Mouse (Mus musculus) neural tube, embryonic 12.5 days (tissue): Measurements from ENCODE around the gene Sms. TPM values are rescaled to one million over a fixed set of nuclear protein-coding genes. Genes with fewer than 3 reads are reported as not detected.

Experiments used
- ATAC-seq: fragments of 200-750 bp; cut with Nextera tagmentation; 2 replicates; pipeline ENCODE4 v1.8.0; 2017; ENCODE audit warnings: low read depth, mild to moderate bottlenecking, moderate TSS enrichment, moderate library complexity; ENCODE audit not compliant: low FRiP score
- H3K27ac ChIP-seq: fragments of 300-500 bp; sonication (generic); 2 replicates; pipeline ENCODE4 v1.5.1; 2016
- H3K27me3 ChIP-seq: fragments of 300-500 bp; sonication (generic); replicated peaks from 2 replicates; pipeline ENCODE4 v1.6.1; 2016; ENCODE audit warnings: mild to moderate bottlenecking
- H3K36me3 ChIP-seq: fragments of 300-500 bp; sonication (generic); 2 replicates; pipeline ENCODE4 v1.6.1; 2016; ENCODE audit warnings: mild to moderate bottlenecking
- H3K4me1 ChIP-seq: fragments of 300-500 bp; sonication (generic); 2 replicates; pipeline ENCODE4 v1.6.1; 2016
- H3K4me2 ChIP-seq: fragments of 300-500 bp; sonication (generic); replicated peaks from 2 replicates; pipeline ENCODE4 v1.6.1; 2016; ENCODE audit warnings: mild to moderate bottlenecking
- H3K4me3 ChIP-seq: fragments of 300-500 bp; sonication (generic); 2 replicates; pipeline ENCODE4 v1.5.1; 2016
- H3K9ac ChIP-seq: fragments of 300-500 bp; sonication (generic); 2 replicates; pipeline ENCODE4 v1.6.1; 2016; ENCODE audit warnings: mild to moderate bottlenecking
- H3K9me3 ChIP-seq: fragments of 300-500 bp; sonication (generic); 2 replicates; pipeline ENCODE4 v1.6.1; 2016; ENCODE audit warnings: mild to moderate bottlenecking
- WGBS: fragments of 180-500 bp; shearing (Covaris S2); methylation state at CpG from one replicate; pipeline ENCODE4 v1.1.7; 2016; 5-methylcytosine and 5-hydroxymethylcytosine counted together
- polyA plus RNA-seq: library from polyadenylated mRNA; unstranded; fragments of >200 nt; fragmentation: Nextera tagmentation; extraction: Ambion mirVana; gene quantifications from 2 replicates; pipeline ENCODE4 v1.2.1, GENCODE M21; 2016

The Sms gene
- polyA plus RNA-seq, 1 experiment from 2014 or later = 94.2 TPM

DNA sequence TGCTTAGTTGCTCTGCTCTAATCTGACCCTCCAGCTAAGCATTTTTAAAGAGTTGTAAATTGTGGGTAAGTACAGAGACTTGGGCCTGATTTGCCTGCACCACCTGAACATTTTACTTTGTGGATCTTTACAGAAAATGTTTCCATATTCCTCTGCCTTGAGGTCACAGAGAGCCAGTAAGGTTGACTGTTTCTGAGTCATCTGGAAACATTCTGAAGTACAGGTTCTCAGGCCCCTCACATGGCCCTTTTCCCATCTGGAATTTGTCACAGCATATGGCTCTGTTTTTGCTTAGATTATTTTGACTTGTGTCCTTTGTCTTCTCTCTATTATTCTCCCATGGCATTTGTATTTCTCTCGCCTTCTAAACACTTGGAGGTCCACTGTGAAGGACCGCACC, 10.2 kb downstream of the Sms start:
- Histone ChIP-seq H3K4me3 (no peak overlapping the region), H3K36me3 (no peaks in the 10 kb centered on the region), H3K9ac (no peak overlapping the region), H3K4me2 (no peak overlapping the region), H3K9me3 (no peaks in the 10 kb centered on the region), H3K27ac (no peak overlapping the region), H3K4me1 (no peaks in the 10 kb centered on the region), H3K27me3 (no peaks in the 10 kb centered on the region)
- ATAC-seq = no peak
- WGBS = 83% methylated on average over 2 of the region's 2 CpGs

DNA sequence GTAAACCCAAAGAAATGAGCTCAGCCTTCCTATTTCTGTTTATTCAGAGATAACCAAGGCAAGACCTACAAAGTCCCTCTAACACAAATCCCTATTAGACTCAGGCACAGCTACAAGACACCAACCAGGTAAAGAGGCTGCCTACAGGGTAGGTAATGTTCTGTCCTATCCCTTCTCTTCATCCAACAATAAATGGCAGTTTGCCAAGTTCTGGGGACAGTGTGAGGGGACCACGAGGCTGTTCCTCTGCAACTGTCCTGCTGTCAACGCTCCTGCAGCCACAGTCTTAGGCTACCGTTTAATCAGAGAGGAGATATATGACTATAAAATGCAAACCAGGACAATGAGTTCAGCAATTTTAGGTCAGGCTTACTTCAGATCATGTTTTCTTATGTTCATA, 14.8 kb downstream of the Sms start:
- H3K27ac ChIP-seq = no peak overlapping the region
- H3K36me3 ChIP-seq = no peaks in the 10 kb centered on the region
- no peaks in the 10 kb centered on the region for H3K27me3 ChIP-seq
- H3K9me3 ChIP-seq = no peaks in the 10 kb centered on the region
- ATAC-seq = no peak
- no peak overlapping the region for H3K9ac ChIP-seq
- H3K4me1 ChIP-seq = no peaks in the 10 kb centered on the region
- no peak overlapping the region for H3K4me2 ChIP-seq
- 67% methylated on average over 3 of the region's 3 CpGs for WGBS
- H3K4me3 ChIP-seq = no peak overlapping the region

DNA sequence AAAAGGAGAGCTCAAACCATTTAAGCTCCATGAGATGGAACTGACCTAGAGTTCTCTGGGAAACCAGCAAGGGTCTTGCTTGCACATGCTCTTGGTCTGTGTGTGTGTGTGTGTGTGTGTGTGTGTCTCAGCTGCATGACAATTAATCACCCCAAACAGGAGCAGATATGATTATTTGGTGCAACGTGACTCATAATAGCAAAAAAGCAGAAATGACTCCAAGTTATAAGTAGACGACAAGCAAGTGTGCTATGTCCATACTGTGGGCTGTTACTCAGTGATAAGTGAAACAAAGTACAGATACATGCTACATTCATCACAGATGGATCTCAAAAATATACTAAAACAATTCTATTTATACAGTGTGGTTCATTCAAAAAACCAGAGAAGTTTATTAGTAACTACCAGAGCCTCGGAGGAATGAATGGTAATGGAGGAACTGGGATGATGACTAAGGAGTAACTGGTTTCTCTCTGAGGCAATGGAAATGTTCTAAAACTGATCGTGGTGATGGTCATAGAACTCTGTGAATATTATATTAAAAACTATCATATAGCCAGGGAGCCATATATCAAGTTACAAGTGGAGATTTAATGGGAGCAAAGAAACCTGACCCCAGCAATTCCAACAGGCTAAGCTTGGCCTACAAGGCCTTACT, 15.8 kb downstream of the Sms start:
- no peaks in the 10 kb centered on the region for H3K36me3 ChIP-seq
- no peak overlapping the region for H3K4me2 ChIP-seq
- ATAC-seq = no peak
- 92% methylated on average over 4 of the region's 4 CpGs for WGBS
- no peaks in the 10 kb centered on the region for H3K9me3 ChIP-seq
- no peaks in the 10 kb centered on the region for H3K27me3 ChIP-seq
- no peaks in the 10 kb centered on the region for H3K4me1 ChIP-seq
- no peak overlapping the region for H3K27ac ChIP-seq
- no peak overlapping the region for H3K9ac ChIP-seq
- H3K4me3 ChIP-seq = no peak overlapping the region

- 86% methylated on average over 8 of the region's 8 CpGs for WGBS
- H3K4me2 ChIP-seq = no peak overlapping the region
Observed at GRCm38 (mm10) chrX:157471711-157472660, 20.1 kb downstream of the Sms start.

DNA sequence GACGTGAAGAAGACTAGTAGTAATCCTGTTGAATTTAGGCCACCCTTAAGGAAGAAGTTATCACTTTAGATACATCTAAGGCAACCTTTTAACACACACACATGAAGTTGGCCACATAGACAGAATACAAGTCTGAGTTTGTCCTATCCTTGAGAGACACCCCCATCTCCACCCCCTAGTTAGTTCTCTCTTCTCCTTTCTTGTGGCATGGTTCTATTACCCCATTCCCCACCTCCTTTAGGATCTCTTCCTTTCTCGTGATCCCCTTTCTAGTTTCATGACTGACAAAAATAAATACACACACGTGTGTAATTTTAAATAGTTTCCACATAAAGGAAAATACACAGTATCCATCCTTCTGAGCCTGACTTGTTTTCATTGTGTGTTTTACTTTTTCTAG, 23.3 kb downstream of the Sms start:
- 83% methylated on average over 3 of the region's 3 CpGs for WGBS
- peaks cover 3% of the 10 kb centered on the region; the same call in 1 of the 2 replicates for H3K36me3 ChIP-seq
- no peak for ATAC-seq
- H3K4me1 ChIP-seq = no peaks in the 10 kb centered on the region
- H3K9ac ChIP-seq = no peak overlapping the region
- no peak overlapping the region for H3K4me3 ChIP-seq
- H3K4me2 ChIP-seq = no peak overlapping the region
- no peak overlapping the region for H3K27ac ChIP-seq
- H3K27me3 ChIP-seq = no peaks in the 10 kb centered on the region
- H3K9me3 ChIP-seq = no peaks in the 10 kb centered on the region

More at GRCm38 (mm10) chrX:157471711-157472660, 20.1 kb downstream of the Sms start:
- Histone ChIP-seq H3K4me3 (no peak overlapping the region), H3K9ac (no peak overlapping the region), H3K9me3 (no peaks in the 10 kb centered on the region), H3K4me1 (no peaks in the 10 kb centered on the region), H3K36me3 (no peaks in the 10 kb centered on the region), H3K27me3 (no peaks in the 10 kb centered on the region), H3K27ac (no peak overlapping the region)
- ATAC-seq = no peak

DNA sequence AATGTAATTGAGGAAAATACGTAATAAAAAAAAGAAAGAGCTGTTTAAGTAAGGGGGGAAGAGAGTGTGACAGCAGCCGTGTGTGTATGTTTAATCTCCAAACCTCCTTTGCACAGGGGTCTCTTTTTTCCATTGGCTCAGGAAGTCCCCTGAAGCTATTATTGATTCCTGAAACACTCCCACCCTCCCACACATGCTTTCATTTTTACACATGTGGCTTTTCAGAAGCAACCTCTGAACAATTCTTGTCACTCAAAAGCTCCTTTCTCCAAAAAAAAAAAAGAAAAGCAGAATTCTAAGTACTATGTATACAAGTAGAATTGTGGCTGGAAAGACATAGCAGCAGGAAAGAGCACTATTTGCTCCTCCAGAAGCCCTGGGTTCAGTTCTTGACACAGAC, 24.0 kb downstream of the Sms start:
- Histone ChIP-seq H3K4me2 (no peak overlapping the region), H3K27me3 (no peaks in the 10 kb centered on the region), H3K4me1 (no peaks in the 10 kb centered on the region), H3K9ac (no peak overlapping the region), H3K36me3 (peaks cover 3% of the 10 kb centered on the region; the same call in 1 of the 2 replicates), H3K4me3 (no peak overlapping the region), H3K9me3 (no peaks in the 10 kb centered on the region), H3K27ac (no peak overlapping the region)
- ATAC-seq = no peak
- 82% methylated on average over 2 of the region's 2 CpGs for WGBS

DNA sequence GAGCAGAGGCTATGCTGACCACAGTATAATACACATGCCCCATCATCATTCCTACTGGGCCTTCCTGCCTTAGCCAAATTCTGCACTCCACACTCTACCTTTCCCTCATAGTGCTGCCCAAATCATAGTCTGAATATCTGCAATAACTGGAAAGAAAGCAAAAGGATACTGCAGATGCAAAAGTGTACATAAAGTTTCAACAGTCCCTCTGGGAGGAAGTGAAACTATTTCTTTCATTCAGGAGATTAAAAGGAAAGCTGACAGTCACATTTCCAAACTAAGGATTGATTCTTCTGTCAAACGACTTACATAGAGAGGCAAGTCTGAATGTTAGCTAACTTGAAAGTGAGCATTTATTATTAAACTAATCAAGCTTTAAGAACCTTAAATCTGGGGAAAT, 26.1 kb downstream of the Sms start:
- Histone ChIP-seq H3K36me3 (peaks cover 3% of the 10 kb centered on the region; the same call in 1 of the 2 replicates), H3K27ac (no peak overlapping the region), H3K9me3 (no peaks in the 10 kb centered on the region), H3K4me3 (no peak overlapping the region), H3K4me2 (no peak overlapping the region), H3K27me3 (no peaks in the 10 kb centered on the region), H3K9ac (no peak overlapping the region), H3K4me1 (no peaks in the 10 kb centered on the region)
- no peak for ATAC-seq
- 79% methylated on average over 1 of the region's 1 CpGs for WGBS

- H3K9me3 ChIP-seq = no peaks in the 10 kb centered on the region
- H3K9ac ChIP-seq = no peak overlapping the region
- H3K27me3 ChIP-seq = no peaks in the 10 kb centered on the region
- no peak overlapping the region for H3K4me3 ChIP-seq
- H3K36me3 ChIP-seq = peaks cover 8% of the 10 kb centered on the region; the same call in 1 of the 2 replicates
- 83% methylated on average over 3 of the region's 3 CpGs for WGBS
- no peak overlapping the region for H3K4me2 ChIP-seq
- no peak for ATAC-seq
- no peak overlapping the region for H3K27ac ChIP-seq
- no peaks in the 10 kb centered on the region for H3K4me1 ChIP-seq
Observed at GRCm38 (mm10) chrX:157462716-157463115, 29.4 kb downstream of the Sms start.

DNA sequence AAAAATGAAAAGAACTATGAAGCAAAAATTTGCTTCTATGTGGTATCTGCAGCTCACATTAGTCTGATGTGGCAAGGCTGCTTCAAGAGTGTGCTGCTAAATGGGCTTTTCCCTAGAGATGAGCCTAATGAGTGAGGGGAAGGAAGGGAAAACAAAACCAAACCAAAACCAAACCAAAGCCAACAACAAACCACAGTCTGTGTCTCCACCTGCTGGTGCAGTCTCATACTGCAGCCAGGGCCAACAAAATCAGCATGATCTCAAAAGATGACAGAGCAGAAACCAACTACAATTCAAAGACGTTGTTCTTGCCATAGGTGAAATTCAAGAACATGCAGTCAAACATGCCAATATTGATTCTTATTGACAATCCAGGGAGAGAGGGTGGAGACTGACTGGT, 37.7 kb downstream of the Sms start:
- Histone ChIP-seq H3K9me3 (no peaks in the 10 kb centered on the region), H3K4me3 (no peak overlapping the region), H3K27ac (no peak overlapping the region), H3K4me1 (no peaks in the 10 kb centered on the region), H3K9ac (no peak overlapping the region), H3K27me3 (no peaks in the 10 kb centered on the region), H3K4me2 (no peak overlapping the region), H3K36me3 (peaks cover 5% of the 10 kb centered on the region; the same call in 1 of the 2 replicates)
- 56% methylated on average over 1 of the region's 1 CpGs for WGBS
- ATAC-seq = 0 out of 2 replicates have a peak, but pooled peaks have one; percentile 44

- 80% methylated on average over 1 of the region's 1 CpGs for WGBS
- Histone ChIP-seq H3K9me3 (no peaks in the 10 kb centered on the region), H3K27ac (no peak overlapping the region), H3K4me1 (no peaks in the 10 kb centered on the region), H3K4me2 (no peak overlapping the region), H3K27me3 (no peaks in the 10 kb centered on the region), H3K36me3 (no peaks in the 10 kb centered on the region), H3K9ac (no peak overlapping the region), H3K4me3 (no peak overlapping the region)
- ATAC-seq = no peak
Observed at GRCm38 (mm10) chrX:157449000-157449399, 43.1 kb downstream of the Sms start.

DNA sequence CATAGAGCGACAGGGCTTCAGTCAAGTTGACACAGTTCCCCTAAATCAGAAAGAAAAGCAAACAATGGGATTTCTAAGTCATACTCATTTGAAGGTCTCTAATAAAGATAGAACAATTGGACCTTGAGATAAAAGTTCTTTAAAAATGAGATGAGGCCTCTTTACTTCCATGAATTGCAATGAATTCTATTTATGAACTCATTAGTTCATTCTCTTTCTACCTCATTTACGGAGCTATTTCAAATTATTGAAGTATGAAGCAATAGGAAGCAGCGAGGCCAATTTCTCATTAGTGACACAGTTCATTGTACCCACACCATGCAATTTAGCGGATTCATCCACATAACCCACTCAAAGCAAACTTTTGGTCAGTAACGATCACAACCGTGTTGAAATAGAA, 44.7 kb downstream of the Sms start:
- H3K36me3 ChIP-seq = no peaks in the 10 kb centered on the region
- 80% methylated on average over 6 of the region's 6 CpGs for WGBS
- H3K27ac ChIP-seq = no peak overlapping the region
- no peaks in the 10 kb centered on the region for H3K4me1 ChIP-seq
- H3K4me2 ChIP-seq = no peak overlapping the region
- H3K27me3 ChIP-seq = no peaks in the 10 kb centered on the region
- no peak overlapping the region for H3K9ac ChIP-seq
- H3K9me3 ChIP-seq = no peaks in the 10 kb centered on the region
- no peak overlapping the region for H3K4me3 ChIP-seq
- ATAC-seq = no peak

DNA sequence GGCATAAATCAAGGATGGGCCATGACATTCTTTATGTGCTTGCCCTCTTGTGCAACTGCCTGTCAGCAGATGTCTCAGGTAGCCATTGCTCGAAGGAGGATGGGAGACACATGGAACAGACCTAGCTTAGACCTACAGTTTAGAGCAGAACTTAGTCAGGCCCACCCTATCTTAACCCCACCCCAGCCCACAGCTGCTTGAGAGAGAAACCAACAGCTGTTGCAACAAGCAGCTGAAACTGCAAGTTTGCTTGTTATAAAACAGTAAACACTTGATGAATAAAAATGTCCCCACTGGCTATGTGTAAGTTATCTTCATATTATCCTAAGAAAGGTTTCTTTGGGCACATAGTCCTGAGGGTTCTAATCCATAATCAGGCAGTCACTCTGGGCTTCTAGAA, 57.3 kb downstream of the Sms start:
- ATAC-seq = no peak
- no peaks in the 10 kb centered on the region for H3K4me1 ChIP-seq
- H3K4me2 ChIP-seq = no peak overlapping the region
- H3K36me3 ChIP-seq = no peaks in the 10 kb centered on the region
- H3K9ac ChIP-seq = no peak overlapping the region
- H3K27ac ChIP-seq = no peak overlapping the region
- WGBS = 83% methylated on average over 1 of the region's 1 CpGs
- no peak overlapping the region for H3K4me3 ChIP-seq
- no peaks in the 10 kb centered on the region for H3K27me3 ChIP-seq
- no peaks in the 10 kb centered on the region for H3K9me3 ChIP-seq
